Mouse (Mus musculus) kidney, postnatal 0 days (tissue): ENCODE data around the gene Cdk1. TPM values are rescaled to one million over a fixed set of nuclear protein-coding genes. Genes with fewer than 3 reads are reported as not detected.

Source experiments
- ATAC-seq: fragments of 200-750 bp; cut with Nextera tagmentation; replicated peaks from 2 replicates; pipeline ENCODE4 v1.8.0; 2017; ENCODE audit warnings: low read depth, moderate number of reproducible peaks, moderate TSS enrichment, moderate library complexity; ENCODE audit not compliant: low FRiP score
- DNase-seq: peaks from one replicate; pipeline ENCODE4 v3.0.0-alpha.2; 2016; ENCODE audit warnings: low spot score
- H3K27ac ChIP-seq: fragments of 300-500 bp; sonication (generic); 2 replicates; pipeline ENCODE4 v1.5.1; 2014; ENCODE audit warnings: mild to moderate bottlenecking
- H3K27me3 ChIP-seq: fragments of 300-500 bp; sonication (generic); 2 replicates; pipeline ENCODE4 v1.6.1; 2014; ENCODE audit warnings: low read length, mixed read lengths; ENCODE audit not compliant: insufficient read depth
- H3K36me3 ChIP-seq: fragments of 300-500 bp; sonication (generic); 2 replicates; pipeline ENCODE4 v1.6.1; 2014; ENCODE audit warnings: low read length, mixed read lengths; ENCODE audit not compliant: insufficient read depth
- H3K4me1 ChIP-seq: fragments of 300-500 bp; sonication (generic); replicated peaks from 2 replicates; pipeline ENCODE4 v1.6.1; 2014; ENCODE audit warnings: antibody characterized with exemption, low read length, mixed read lengths; ENCODE audit not compliant: insufficient read depth
- H3K4me2 ChIP-seq: fragments of 300-500 bp; sonication (generic); 2 replicates; pipeline ENCODE4 v1.6.1; 2014; ENCODE audit warnings: mild to moderate bottlenecking, low read length, moderate library complexity, mixed read lengths
- H3K4me3 ChIP-seq: fragments of 300-500 bp; sonication (generic); replicated peaks from 2 replicates; pipeline ENCODE4 v1.5.1; 2014; ENCODE audit warnings: low read depth, low read length
- H3K9ac ChIP-seq: fragments of 300-500 bp; sonication (generic); 2 replicates; pipeline ENCODE4 v1.6.1; 2014; ENCODE audit warnings: low read depth, low read length
- H3K9me3 ChIP-seq: fragments of 300-500 bp; sonication (generic); replicated peaks from 2 replicates; pipeline ENCODE4 v1.6.1; 2016; ENCODE audit warnings: low read length, inconsistent platforms, mixed read lengths
- CTCF ChIP-seq: IDR thresholded peaks from 2 replicates; pipeline ENCODE4 v1.5.1; 2016; ENCODE audit warnings: antibody characterized with exemption, low read depth, mild to moderate bottlenecking, moderate library complexity
- WGBS: fragments of 180-500 bp; shearing (Covaris S2); extraction: QIAGEN DNeasy Blood & Tissue Kit; methylation state at CpG from one replicate; pipeline ENCODE4 v1.1.7; 2014; 5-methylcytosine and 5-hydroxymethylcytosine counted together
- polyA plus RNA-seq: library from polyadenylated mRNA; unstranded; fragments of >200 nt; fragmentation: Nextera tagmentation; extraction: Ambion mirVana; gene quantifications from 2 replicates; pipeline ENCODE4 v1.2.1, GENCODE M21; 2015

Gene Cdk1
- 230 and 245 TPM in 2 replicates for polyA plus RNA-seq

GRCm38 (mm10) chr10:69352212-69353085 lies at the start of gene Cdk1:
TSS of gene Cdk1 (minus strand) at chr10:69352938.
- Histone ChIP-seq H3K27ac (peak within 1 kb of the TSS; percentile 82), H3K4me2 (peak within 1 kb of the TSS; percentile 72), H3K4me1 (peaks cover 16% of the 10 kb centered on the region; the same call in 1 of the 2 replicates), H3K4me3 (peak within 1 kb of the TSS; percentile 84), H3K9ac (peak within 1 kb of the TSS; percentile 70), H3K36me3 (no peaks in the 10 kb centered on the region), H3K27me3 (no peaks in the 10 kb centered on the region), H3K9me3 (no peaks in the 10 kb centered on the region)
- peak; percentile 96 for ATAC-seq
- no peak for TF ChIP-seq CTCF
- peak; percentile 100 for DNase-seq
- WGBS, result under 1% methylated on average over 51 of the region's 51 CpGs

GRCm38 (mm10) chr10:69399814-69400385 lies 47.2 kb upstream of the Cdk1 start:
- H3K4me1 ChIP-seq, result no peaks in the 10 kb centered on the region
- no peaks in the 10 kb centered on the region for H3K36me3 ChIP-seq
- 7% methylated on average over 17 of the region's 17 CpGs for WGBS
- H3K9ac ChIP-seq, result peak overlapping the region; percentile 71
- no peak overlapping the region for H3K27ac ChIP-seq
- ATAC-seq (no peak), DNase-seq (peak; percentile 15)
- 0 out of 2 replicates have a peak, but pooled peaks cover 7% of the 10 kb centered on the region for H3K27me3 ChIP-seq
- peak overlapping the region; percentile 100 for H3K4me2 ChIP-seq
- H3K9me3 ChIP-seq, result no peaks in the 10 kb centered on the region
- peak overlapping the region; percentile 75 for H3K4me3 ChIP-seq
- no peak for TF ChIP-seq CTCF

- Histone ChIP-seq H3K4me3 (peak within 1 kb of the TSS; percentile 75), H3K27me3 (0 out of 2 replicates have a peak, but pooled peaks cover 7% of the 10 kb centered on the region), H3K9ac (peak within 1 kb of the TSS; percentile 71), H3K9me3 (no peaks in the 10 kb centered on the region), H3K4me1 (no peaks in the 10 kb centered on the region), H3K36me3 (no peaks in the 10 kb centered on the region), H3K4me2 (peak within 1 kb of the TSS; percentile 100), H3K27ac (peak within 1 kb of the TSS; percentile 54)
- ATAC-seq, result peak; percentile 69
- DNase-seq, result peak; percentile 46
- WGBS, result 0% methylated on average over 76 of the region's 77 CpGs
- peak; percentile 34; the same call in 1 of the 2 replicates for TF ChIP-seq CTCF
Measured at GRCm38 (mm10) chr10:69398763-69399590, 46.2 kb upstream of the Cdk1 start, which contains the start of gene Ank3. TSS of gene Ank3 (plus strand) at chr10:69398773.

- under 1% methylated on average over 24 of the region's 26 CpGs for WGBS
- ATAC-seq (peak; percentile 45; the same call in 1 of the 2 replicates), DNase-seq (peak; percentile 57)
- no peaks in the 10 kb centered on the region for H3K9me3 ChIP-seq
- peak overlapping the region; percentile 100 for H3K4me2 ChIP-seq
- H3K4me1 ChIP-seq, result no peaks in the 10 kb centered on the region
- H3K4me3 ChIP-seq, result peak overlapping the region; percentile 75
- TF ChIP-seq CTCF, result no peak
- 0 out of 2 replicates have a peak, but pooled peaks cover 7% of the 10 kb centered on the region for H3K27me3 ChIP-seq
- peak overlapping the region; percentile 71 for H3K9ac ChIP-seq
- H3K27ac ChIP-seq, result no peak overlapping the region
- no peaks in the 10 kb centered on the region for H3K36me3 ChIP-seq
Measured at GRCm38 (mm10) chr10:69398197-69398762, 45.5 kb upstream of the Cdk1 start.

GRCm38 (mm10) chr10:69389511-69389910 lies 36.8 kb upstream of the Cdk1 start:
- TF ChIP-seq CTCF, result no peak
- Histone ChIP-seq H3K4me1 (no peaks in the 10 kb centered on the region), H3K9ac (no peak overlapping the region), H3K4me2 (no peak overlapping the region), H3K27ac (no peak overlapping the region), H3K9me3 (no peaks in the 10 kb centered on the region), H3K4me3 (no peak overlapping the region), H3K27me3 (no peaks in the 10 kb centered on the region), H3K36me3 (no peaks in the 10 kb centered on the region)
- ATAC-seq, result no peak
- WGBS, result 93% methylated on average over 4 of the region's 4 CpGs
- DNase-seq, result no peak
